Mouse (Mus musculus) urinary bladder, postnatal 25 days (tissue): Measurements from ENCODE around the gene Olfr767.
"Not testable (repeated sequence)": the region's sequence is repeated elsewhere in the genome, so short reads cannot be mapped to it uniquely, and the experiment has no call there.

Experiments
- DNase-seq: peaks from one replicate; pipeline ENCODE4 v3.0.0; 2022; ENCODE audit warnings: low spot score

Gene Olfr767

DNA sequence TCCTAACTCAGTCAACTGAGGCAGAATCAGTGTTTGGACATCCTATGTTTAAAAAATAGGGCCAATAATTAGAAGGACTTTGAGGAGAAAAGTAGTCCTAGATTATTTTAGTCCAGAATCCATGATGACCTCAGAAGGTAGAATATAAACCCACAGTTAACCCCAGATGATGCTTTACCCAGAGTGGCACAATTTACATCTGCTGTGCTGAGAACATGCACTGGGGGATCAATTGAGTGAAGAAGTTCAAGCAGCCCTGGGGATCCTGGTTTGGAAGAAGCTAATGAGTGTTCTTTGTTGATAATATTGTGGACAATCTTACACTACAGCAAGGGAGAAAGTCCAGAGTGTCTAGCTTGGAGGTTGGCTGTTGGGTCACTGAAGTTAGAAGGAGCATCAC lies at the start of gene Olfr767:
TSS of gene Olfr767 (minus strand) at position 101 of the 400 bp plus-strand sequence.
- DNase-seq = not testable (repeated sequence)

DNA sequence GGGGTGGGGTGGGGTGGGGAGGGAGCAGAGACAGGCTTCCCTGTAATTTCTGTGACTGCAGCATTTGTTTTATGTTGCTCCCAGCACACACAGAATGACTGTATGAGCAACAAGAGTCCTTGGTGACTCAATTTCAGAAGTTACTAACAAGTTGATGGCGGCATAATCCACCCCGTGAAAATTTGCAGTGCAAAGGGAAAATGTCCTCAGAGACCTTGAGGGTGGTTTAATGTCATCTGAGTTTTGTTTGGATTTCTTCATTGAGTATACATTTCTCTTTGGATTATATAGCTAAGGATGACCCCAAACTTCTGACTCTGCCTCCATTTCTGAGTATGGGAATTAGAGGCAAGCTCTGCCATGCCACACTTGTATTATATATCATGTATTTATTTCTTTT lies 35.1 kb upstream of the Olfr767 start, which contains the start of gene Olfr769:
TSS of gene Olfr769 (minus strand) at position 101 of the 400 bp plus-strand sequence.
- DNase-seq = no peak

DNA sequence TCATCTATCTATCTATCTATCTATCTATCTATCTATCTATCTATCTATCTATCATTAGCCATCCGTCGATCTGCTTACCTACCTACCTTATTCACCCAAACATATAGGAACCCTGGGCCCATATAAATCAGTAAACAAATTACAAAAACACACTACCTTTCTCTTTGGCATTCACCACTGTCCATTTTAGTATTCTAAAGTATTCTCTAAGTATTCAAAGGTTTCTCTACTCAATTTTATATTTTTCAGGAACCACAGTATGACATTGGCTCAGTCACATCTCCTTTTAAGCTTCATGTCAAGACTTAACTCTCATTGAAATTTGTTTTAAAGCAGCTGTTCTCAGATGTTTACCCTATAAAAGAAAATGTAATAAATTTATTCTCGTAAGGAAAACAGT lies 32.4 kb upstream of the Olfr767 start:
- no peak for DNase-seq

DNA sequence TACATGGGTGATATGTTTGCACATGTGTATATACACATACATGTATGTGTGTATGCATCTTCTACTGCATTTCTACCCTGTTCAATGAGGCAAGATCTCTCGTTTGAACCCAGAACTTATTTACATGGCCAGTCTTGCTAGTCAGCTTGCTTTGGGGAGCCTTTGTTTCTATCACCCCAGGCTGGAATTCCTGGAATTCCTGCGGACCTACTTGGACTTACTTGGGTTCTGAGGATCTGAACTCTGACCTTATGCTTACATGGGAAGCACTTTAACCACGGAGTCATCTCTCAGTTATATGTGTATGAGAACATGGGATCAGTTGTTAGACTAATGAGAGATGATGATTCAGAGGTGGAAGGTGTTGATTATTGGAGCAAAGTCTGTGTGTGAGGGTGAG lies 18.5 kb upstream of the Olfr767 start:
- no peak for DNase-seq

DNA sequence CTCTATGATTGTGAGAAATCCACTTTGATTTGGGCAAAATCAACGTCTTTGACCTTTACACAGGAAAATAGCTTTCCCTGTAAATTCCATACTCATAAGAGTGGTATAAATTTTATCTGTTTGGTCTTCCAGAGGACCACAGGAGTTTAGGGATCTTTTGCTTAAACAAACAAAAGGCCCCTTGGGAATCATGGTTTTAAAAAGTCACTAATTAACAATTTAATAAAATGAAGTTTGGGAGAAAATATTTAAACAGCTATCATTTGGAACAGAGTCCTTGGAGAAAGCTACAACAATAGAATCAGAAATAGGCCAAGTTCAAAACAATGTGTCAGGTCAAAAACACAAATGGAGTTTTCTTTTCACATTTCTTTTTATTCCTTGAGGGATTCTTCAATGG lies 16.6 kb upstream of the Olfr767 start, which contains the start of gene Olfr768:
TSS of gene Olfr768 (minus strand) at position 101 of the 400 bp plus-strand sequence.
- no peak for DNase-seq

DNA sequence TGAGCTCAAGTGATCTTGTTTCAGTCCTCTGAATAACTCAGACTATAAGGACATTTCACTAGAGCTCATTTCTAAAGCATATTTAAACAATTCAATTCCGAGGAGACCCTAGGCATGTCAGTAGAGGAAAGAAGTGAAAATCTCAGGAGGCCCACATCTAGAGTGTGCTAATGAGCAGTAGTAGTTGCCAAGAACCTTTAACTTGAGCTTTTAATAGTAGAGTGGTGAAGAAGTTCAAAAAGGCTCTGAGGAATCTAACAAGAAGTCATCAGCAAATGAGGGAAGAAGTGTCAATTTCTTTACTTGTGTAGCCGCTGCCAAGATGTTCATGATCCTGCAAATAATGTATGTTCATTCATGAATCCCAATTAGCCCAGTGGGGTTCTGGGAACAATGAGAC lies 13.8 kb downstream of the Olfr767 start, which contains the start of gene Olfr766-ps1:
TSS of gene Olfr766-ps1 (minus strand) at position 101 of the 400 bp plus-strand sequence.
- DNase-seq = no peak

DNA sequence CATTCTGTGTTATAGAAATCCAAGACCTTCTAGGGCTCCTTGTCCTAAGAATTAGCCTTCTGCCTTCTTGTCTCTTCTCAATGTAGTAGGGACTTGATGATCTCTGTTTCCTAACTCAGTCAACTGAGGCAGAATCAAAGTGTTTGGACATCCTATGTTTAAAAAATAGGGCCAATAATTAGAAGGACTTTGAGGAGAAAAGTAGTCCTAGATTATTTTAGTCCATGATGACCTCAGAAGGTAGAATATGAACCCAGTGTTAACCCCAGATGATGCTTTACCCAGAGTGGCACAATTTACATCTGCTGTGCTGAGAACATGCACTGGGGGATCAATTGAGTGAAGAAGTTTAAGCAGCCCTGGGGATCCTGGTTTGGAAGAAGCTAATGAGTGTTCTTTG lies 32.8 kb downstream of the Olfr767 start, which contains the start of gene Olfr765:
TSS of gene Olfr765 (minus strand) at position 101 of the 400 bp plus-strand sequence.
- not testable (repeated sequence) for DNase-seq

DNA sequence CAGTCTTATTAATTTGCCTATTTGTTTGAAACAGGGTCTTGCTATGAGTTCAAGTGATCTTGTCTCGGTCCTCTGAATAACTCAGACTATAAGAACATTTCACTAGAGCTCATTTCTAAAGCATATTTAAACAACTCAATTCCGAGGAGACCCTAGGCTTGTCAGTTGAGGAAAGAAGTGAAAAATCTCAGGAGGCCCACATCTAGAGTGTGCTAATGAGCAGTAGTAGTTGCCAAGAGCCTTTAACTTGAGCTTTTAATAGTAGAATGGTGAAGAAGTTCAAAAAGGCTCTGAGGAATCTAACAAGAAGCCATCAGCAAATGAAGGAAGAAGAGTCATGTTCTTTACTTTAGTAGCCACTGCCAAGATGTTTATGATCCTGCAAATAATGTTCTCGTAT lies 42.9 kb downstream of the Olfr767 start, which contains the start of gene Olfr764-ps1:
TSS of gene Olfr764-ps1 (minus strand) at position 101 of the 400 bp plus-strand sequence.
- DNase-seq = no peak

DNA sequence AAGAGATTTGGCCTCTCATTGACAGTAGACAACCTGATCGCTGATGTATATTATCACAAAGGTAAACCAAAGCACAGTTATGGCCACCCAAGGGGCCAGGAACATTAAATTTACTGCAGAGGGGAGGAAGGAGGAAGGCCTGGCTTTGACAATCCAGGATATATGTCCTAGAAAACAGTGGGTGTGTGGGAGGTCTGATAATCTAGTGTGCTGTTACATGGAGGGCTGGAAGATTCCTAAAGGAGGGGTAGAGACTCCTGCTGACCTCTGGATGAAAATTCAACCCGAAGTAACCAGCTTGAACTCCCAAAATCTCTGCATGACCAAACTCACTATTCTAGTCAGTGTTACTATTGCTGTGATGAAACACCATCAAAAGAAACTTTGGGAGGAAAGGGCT lies 54.4 kb downstream of the Olfr767 start:
- no peak for DNase-seq

DNA sequence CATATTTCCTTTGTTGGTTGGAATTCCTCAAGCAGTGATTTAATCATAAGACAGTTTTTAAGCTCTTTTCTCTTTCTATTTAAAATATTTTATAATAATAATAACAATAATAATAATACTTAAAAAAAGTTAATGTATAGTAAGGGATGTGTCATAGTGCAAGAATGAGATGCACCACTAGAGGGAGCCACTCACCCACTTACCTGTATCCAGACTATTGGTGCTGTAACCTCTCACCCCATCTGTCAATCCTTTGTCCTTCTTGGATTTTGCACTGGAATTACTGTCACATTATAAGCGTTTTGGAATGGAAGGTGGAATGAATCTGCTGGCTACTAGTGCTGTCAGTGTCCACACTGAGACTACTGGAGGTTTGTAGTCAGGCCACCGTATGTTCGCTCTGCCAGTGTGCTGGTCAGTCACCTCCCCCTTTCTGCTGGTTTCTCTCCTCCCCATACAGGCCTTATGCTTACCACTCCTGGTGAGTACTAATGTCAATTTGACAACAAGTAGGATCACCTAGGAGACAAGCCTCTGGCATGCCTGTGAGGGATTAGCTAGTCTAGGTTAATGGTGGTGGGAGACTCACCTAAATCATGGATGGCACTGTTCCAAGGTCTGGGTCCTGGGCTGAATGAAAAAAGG lies 56.6 kb downstream of the Olfr767 start:
- DNase-seq = peak; percentile 10
